ENCODE assay signal across 8 mouse cellular contexts in genomic region chr10:80751188-80751832, GRCm38 (mm10). TPM values are rescaled to one million over a fixed set of nuclear protein-coding genes. Genes with fewer than 3 reads are reported as not detected.
A peak's percentile ranks its signal among the peaks of the same experiment; 100 is the strongest.
DNase-seq lines count a peak whose midpoint lies in the region; ATAC-seq and TF ChIP-seq lines count a peak whose summit lies in the region.

No protein-coding gene starts in this region.

- no peak for TF ChIP-seq POLR2A in brain, embryonic 14.5 days (IDR thresholded peaks at IDR 0.05; ENCODE audit: borderline replicate concordance, extremely low read depth, insufficient read depth, insufficient read length, poor library complexity, severe bottlenecking)
- TF ChIP-seq POLR2A in small intestine, adult 2 months (IDR thresholded peaks at IDR 0.05; ENCODE audit: low read depth, low read length) = no peak

- WGBS in macrophage (ENCODE audit: missing documents) = 0% methylated on average over 15 of the region's 16 CpGs
- WGBS in small intestine, adult 2 months = 2% methylated on average over 16 of the region's 16 CpGs

- TF ChIP-seq CTCF in brain, embryonic 14.5 days (IDR thresholded peaks at IDR 0.05; ENCODE audit: borderline replicate concordance, extremely low read depth, insufficient read depth, insufficient read length) = peak; percentile 20; the same call in 1 of the 2 replicates
- peak; percentile 36; the same call in 1 of the 2 replicates for TF ChIP-seq CTCF in small intestine, adult 2 months (IDR thresholded peaks at IDR 0.05; ENCODE audit: extremely low read depth, insufficient read length, insufficient replicate concordance, low read depth, low read length)

- no peaks in the 10 kb centered on the region for H3K36me3 ChIP-seq in macrophage (ENCODE audit: inconsistent target)
- H3K36me3 ChIP-seq in small intestine, adult 2 months (ENCODE audit: control insufficient read depth, insufficient read depth, low read length) = no peaks in the 10 kb centered on the region

- H3K79me2 ChIP-seq in macrophage (ENCODE audit: inconsistent target) = peaks cover 9% of the 10 kb centered on the region

- H3K4me1 ChIP-seq in small intestine, adult 2 months (ENCODE audit: control insufficient read depth, insufficient read depth, insufficient read length, low read length) = peaks cover 7% of the 10 kb centered on the region; the same call in 1 of the 2 replicates

- peak; percentile 47 to 63 for ATAC-seq in hematopoietic stem cell, adult 5-6 weeks (replicated peaks in 1 of 2; ENCODE audit: insufficient read depth in 1 of 2, low FRiP score in 2 of 2, low TSS enrichment in 1 of 2, low read depth in 1 of 2, poor library complexity in 2 of 2, severe bottlenecking in 2 of 2)

- H3K4me3 ChIP-seq in macrophage (ENCODE audit: inconsistent target) = peak overlapping the region; percentile 8; the same call in 1 of the 2 replicates
- H3K4me3 ChIP-seq in small intestine, adult 2 months (ENCODE audit: low read depth, low read length) = peak overlapping the region; percentile 31

- no peaks in the 10 kb centered on the region for H3K27me3 ChIP-seq in small intestine, adult 2 months (ENCODE audit: control insufficient read depth, insufficient read depth, low read length)

- peak; percentile 85 for DNase-seq in layer of hippocampus, adult 9-11 months
- DNase-seq in layer of hippocampus, adult 18-20 months (ENCODE audit: low spot score in 2 of 2) = no peak
- DNase-seq in brain, embryonic 14.5 days (ENCODE audit: low read depth) = no peak
- DNase-seq in frontal cortex, adult 2 months (ENCODE audit: extremely low spot score in 1 of 2, low spot score in 1 of 2) = peak; percentile 77 to 83
- DNase-seq in left cerebral cortex, adult 9 months (ENCODE audit: low spot score in 2 of 2) = peak; percentile 74 to 81

- H3K27ac ChIP-seq in macrophage = peak overlapping the region; percentile 91
- peak overlapping the region; percentile 76 for H3K27ac ChIP-seq in small intestine, adult 2 months (ENCODE audit: insufficient read depth, low read depth, low read length)

RNA-seq across cellular contexts. Expression of gene Dot1l, which starts 3.7 kb away (rescaled TPM):
- total RNA-seq in layer of hippocampus, adult 18-20 months (2021) = 10 to 100 TPM; 40.6 to 49.6 TPM
- 36.1 and 77.6 TPM in 2 replicates for polyA plus RNA-seq in brain, embryonic 14.5 days (2012; rRNA removed)
- 74.8 and 79.5 TPM in 2 replicates for polyA plus RNA-seq in frontal cortex, adult 2 months (2012; rRNA removed)
- 12.0 and 13.0 TPM in 2 replicates for total RNA-seq in hematopoietic stem cell, adult 5-6 weeks (2017)
- total RNA-seq in macrophage (2018; cell fraction: chromatin; rRNA removed) = 100 to 1,000 TPM; 133 to 984 (median 197) TPM
- 10 to 100 TPM; 15.7 to 74.8 (median 21.9) TPM for total RNA-seq in macrophage (2018; cell fraction: cytosol; rRNA removed)
- 100 to 1,000 TPM in 14 of 26 experiments, 10 to 100 TPM in 12; 57.3 to 320 (median 104) TPM for total RNA-seq in macrophage (2018; cell fraction: nucleus; rRNA removed)
- polyA plus RNA-seq in macrophage (2018) = 14.1 to 16.7 TPM (median 15.1 TPM) in 3 replicates
- 57.6 and 83.7 TPM in 2 replicates for polyA plus RNA-seq in small intestine, adult 2 months (2012; rRNA removed)

RNA-seq across cellular contexts. Expression of gene Ap3d1, which starts 9.2 kb away (rescaled TPM):
- total RNA-seq in layer of hippocampus, adult 18-20 months (2021) = 100 to 1,000 TPM; 138 TPM
- polyA plus RNA-seq in brain, embryonic 14.5 days (2012; rRNA removed) = 155 and 176 TPM in 2 replicates
- 161 and 170 TPM in 2 replicates for polyA plus RNA-seq in frontal cortex, adult 2 months (2012; rRNA removed)
- total RNA-seq in hematopoietic stem cell, adult 5-6 weeks (2017) = 37.7 and 45.2 TPM in 2 replicates
- 100 to 1,000 TPM; 215 to 616 (median 362) TPM for total RNA-seq in macrophage (2018; cell fraction: chromatin; rRNA removed)
- 100 to 1,000 TPM in 12 of 26 experiments, 10 to 100 TPM in 14; 69.8 to 127 (median 94.9) TPM for total RNA-seq in macrophage (2018; cell fraction: cytosol; rRNA removed)
- 100 to 1,000 TPM; 117 to 321 (median 197) TPM for total RNA-seq in macrophage (2018; cell fraction: nucleus; rRNA removed)
- 92.5 to 126 TPM (median 111 TPM) in 3 replicates for polyA plus RNA-seq in macrophage (2018)
- polyA plus RNA-seq in small intestine, adult 2 months (2012; rRNA removed) = 64.9 and 110 TPM in 2 replicates

RNA-seq across cellular contexts. Expression of gene Sf3a2, which starts 46.7 kb away (rescaled TPM):
- total RNA-seq in layer of hippocampus, adult 18-20 months (2021) = 10 to 100 TPM; 52.3 to 57.3 TPM
- polyA plus RNA-seq in brain, embryonic 14.5 days (2012; rRNA removed) = 76.3 and 77.0 TPM in 2 replicates
- 42.2 and 50.7 TPM in 2 replicates for polyA plus RNA-seq in frontal cortex, adult 2 months (2012; rRNA removed)
- total RNA-seq in hematopoietic stem cell, adult 5-6 weeks (2017) = 12.9 and 24.7 TPM in 2 replicates
- total RNA-seq in macrophage (2018; cell fraction: chromatin; rRNA removed) = 10 to 100 TPM; 16.2 to 58.3 (median 28.0) TPM
- 10 to 100 TPM; 31.9 to 49.2 (median 40.5) TPM for total RNA-seq in macrophage (2018; cell fraction: cytosol; rRNA removed)
- total RNA-seq in macrophage (2018; cell fraction: nucleus; rRNA removed) = 10 to 100 TPM; 19.9 to 37.9 (median 26.5) TPM
- 30.3 to 61.7 TPM (median 44.0 TPM) in 3 replicates for polyA plus RNA-seq in macrophage (2018)
- polyA plus RNA-seq in small intestine, adult 2 months (2012; rRNA removed) = 23.0 and 40.2 TPM in 2 replicates

RNA-seq across cellular contexts. Expression of gene Plekhj1, which starts 47.1 kb away (rescaled TPM):
- 10 to 100 TPM; 63.3 to 71.2 TPM for total RNA-seq in layer of hippocampus, adult 18-20 months (2021)
- polyA plus RNA-seq in brain, embryonic 14.5 days (2012; rRNA removed) = 88.7 and 125 TPM in 2 replicates
- 65.6 and 65.9 TPM in 2 replicates for polyA plus RNA-seq in frontal cortex, adult 2 months (2012; rRNA removed)
- 35.8 and 45.6 TPM in 2 replicates for total RNA-seq in hematopoietic stem cell, adult 5-6 weeks (2017)
- total RNA-seq in macrophage (2018; cell fraction: chromatin; rRNA removed) = 100 to 1,000 TPM in 19 of 26 experiments, 10 to 100 TPM in 7; 70.0 to 287 (median 127) TPM
- total RNA-seq in macrophage (2018; cell fraction: cytosol; rRNA removed) = 10 to 100 TPM; 43.9 to 86.7 (median 64.5) TPM
- 100 to 1,000 TPM in 18 of 26 experiments, 10 to 100 TPM in 8; 82.6 to 189 (median 108) TPM for total RNA-seq in macrophage (2018; cell fraction: nucleus; rRNA removed)
- 24.5 to 68.8 TPM (median 64.2 TPM) in 3 replicates for polyA plus RNA-seq in macrophage (2018)
- 26.0 and 41.8 TPM in 2 replicates for polyA plus RNA-seq in small intestine, adult 2 months (2012; rRNA removed)

RNA-seq across cellular contexts. Expression of gene Izumo4, which starts 49.3 kb away (rescaled TPM):
- total RNA-seq in layer of hippocampus, adult 18-20 months (2021) = 10 to 100 TPM; 52.5 to 54.7 TPM
- 47.6 and 70.2 TPM in 2 replicates for polyA plus RNA-seq in brain, embryonic 14.5 days (2012; rRNA removed)
- 99.6 and 108 TPM in 2 replicates for polyA plus RNA-seq in frontal cortex, adult 2 months (2012; rRNA removed)
- total RNA-seq in hematopoietic stem cell, adult 5-6 weeks (2017) = 9.5 and 10.4 TPM in 2 replicates
- 10 to 100 TPM in 24 of 26 experiments, 1 to 10 TPM in 2; 6.5 to 49.9 (median 24.1) TPM for total RNA-seq in macrophage (2018; cell fraction: chromatin; rRNA removed)
- total RNA-seq in macrophage (2018; cell fraction: cytosol; rRNA removed) = 1 to 10 TPM; 1.4 to 4.2 (median 2.3) TPM
- 10 to 100 TPM in 15 of 26 experiments, 1 to 10 TPM in 11; 3.1 to 26.8 (median 11.3) TPM for total RNA-seq in macrophage (2018; cell fraction: nucleus; rRNA removed)
- 1.9 to 5.5 TPM (median 2.3 TPM) in 3 replicates for polyA plus RNA-seq in macrophage (2018)
- 20.8 and 36.3 TPM in 2 replicates for polyA plus RNA-seq in small intestine, adult 2 months (2012; rRNA removed)

Comparison
In these comparisons a context has a peak if more than half of its experiments do, and no peak if none do; other contexts are left out.
1. DNase-seq: peak in layer of hippocampus, adult 9-11 months (single experiment), frontal cortex, adult 2 months (2 of 2) and left cerebral cortex, adult 9 months (2 of 2); none in layer of hippocampus, adult 18-20 months (0 of 2) and brain, embryonic 14.5 days (single experiment).